Mouse (Mus musculus) olfactory bulb, adult 2 months (tissue): ENCODE measurements around the gene Tmco1.

ENCODE experiments used
- CTCF ChIP-seq: fragments of 200-500 bp; IDR thresholded peaks from 2 replicates; pipeline ENCODE4 v1.5.1; 2012; ENCODE audit warnings: low read depth, mild to moderate bottlenecking, low read length, moderate library complexity; ENCODE audit not compliant: insufficient read depth
- POLR2A ChIP-seq: fragments of 200-500 bp; IDR thresholded peaks from 2 replicates; pipeline ENCODE4 v1.6.1; 2012; ENCODE audit warnings: mild to moderate bottlenecking, low read depth, low read length, moderate library complexity; ENCODE audit not compliant: insufficient read depth

GRCm38 (mm10) chr1:167342831-167343230, 34.7 kb downstream of the Tmco1 start:
- TF ChIP-seq CTCF: no peak
- TF ChIP-seq POLR2A: no peak
